Mouse (Mus musculus): ENCODE measurements at regions not wholly inside any gene's neighbourhood (a gene's known extent, or its start where the extent isn't known, plus 50 kb on each side); places are given as distances from the start of the nearest gene placed in this dataset.

GRCm38 (mm10) chr5:46278190-46278589 is 420.8 kb upstream of the Lcorl start:
- no peak overlapping the region for H3K4me2 ChIP-seq (ENCODE audit: low read depth, low read length)
- no peaks in the 10 kb centered on the region for H3K27me3 ChIP-seq (ENCODE audit: control insufficient read depth, insufficient read depth, low read length)
- no peaks in the 10 kb centered on the region for H3K36me3 ChIP-seq (ENCODE audit: control insufficient read depth, insufficient read depth)
- no peak overlapping the region for H3K27ac ChIP-seq (ENCODE audit: low read length)
- H3K9me3 ChIP-seq (replicated peaks; ENCODE audit: control insufficient read depth, low read length), result no peaks in the 10 kb centered on the region
- H3K4me1 ChIP-seq (ENCODE audit: control insufficient read depth, insufficient read depth, low read length), result no peaks in the 10 kb centered on the region
- no peak overlapping the region for H3K4me3 ChIP-seq (ENCODE audit: low read length)
- no peak for ATAC-seq (replicated peaks; ENCODE audit: extremely low read depth, insufficient read depth, low FRiP score)
- no peak overlapping the region for H3K9ac ChIP-seq (ENCODE audit: low read length)

- no peak overlapping the region for H3K27ac ChIP-seq (ENCODE audit: low read length)
- no peaks in the 10 kb centered on the region for H3K4me1 ChIP-seq (ENCODE audit: control insufficient read depth, insufficient read depth, low read length)
- H3K27me3 ChIP-seq (ENCODE audit: control insufficient read depth, insufficient read depth, low read length), result no peaks in the 10 kb centered on the region
- no peak overlapping the region for H3K9ac ChIP-seq (ENCODE audit: low read length)
- WGBS, result 71% methylated on average over 6 of the region's 6 CpGs
- H3K9me3 ChIP-seq (replicated peaks; ENCODE audit: control insufficient read depth, low read length), result no peaks in the 10 kb centered on the region
- ATAC-seq (replicated peaks; ENCODE audit: extremely low read depth, insufficient read depth, low FRiP score), result no peak
- no peak overlapping the region for H3K4me2 ChIP-seq (ENCODE audit: low read depth, low read length)
- no peak overlapping the region for H3K4me3 ChIP-seq (ENCODE audit: low read length)
- no peaks in the 10 kb centered on the region for H3K36me3 ChIP-seq (ENCODE audit: control insufficient read depth, insufficient read depth)
Measured at GRCm38 (mm10) chr5:46256730-46257129, 399.3 kb upstream of the Lcorl start.

GRCm38 (mm10) chr5:46253940-46254339 is 396.5 kb upstream of the Lcorl start:
- Histone ChIP-seq H3K36me3 (ENCODE audit: control insufficient read depth, insufficient read depth) (no peaks in the 10 kb centered on the region), H3K4me3 (ENCODE audit: low read length) (no peak overlapping the region), H3K4me2 (ENCODE audit: low read depth, low read length) (no peak overlapping the region), H3K9me3 (replicated peaks; ENCODE audit: control insufficient read depth, low read length) (no peaks in the 10 kb centered on the region), H3K27me3 (ENCODE audit: control insufficient read depth, insufficient read depth, low read length) (no peaks in the 10 kb centered on the region), H3K4me1 (ENCODE audit: control insufficient read depth, insufficient read depth, low read length) (no peaks in the 10 kb centered on the region), H3K27ac (ENCODE audit: low read length) (no peak overlapping the region), H3K9ac (ENCODE audit: low read length) (no peak overlapping the region)
- no peak for ATAC-seq (replicated peaks; ENCODE audit: extremely low read depth, insufficient read depth, low FRiP score)

- no peak overlapping the region for H3K27ac ChIP-seq (ENCODE audit: low read length)
- H3K9ac ChIP-seq (ENCODE audit: low read length), result no peak overlapping the region
- ATAC-seq (replicated peaks; ENCODE audit: extremely low read depth, insufficient read depth, low FRiP score), result no peak
- no peak overlapping the region for H3K4me3 ChIP-seq (ENCODE audit: low read length)
- no peaks in the 10 kb centered on the region for H3K9me3 ChIP-seq (replicated peaks; ENCODE audit: control insufficient read depth, low read length)
- H3K4me2 ChIP-seq (ENCODE audit: low read depth, low read length), result no peak overlapping the region
- no peaks in the 10 kb centered on the region for H3K27me3 ChIP-seq (ENCODE audit: control insufficient read depth, insufficient read depth, low read length)
- WGBS, result 71% methylated on average over 5 of the region's 5 CpGs
- H3K4me1 ChIP-seq (ENCODE audit: control insufficient read depth, insufficient read depth, low read length), result no peaks in the 10 kb centered on the region
- H3K36me3 ChIP-seq (ENCODE audit: control insufficient read depth, insufficient read depth), result no peaks in the 10 kb centered on the region
Measured at GRCm38 (mm10) chr5:46235364-46236067, 378.1 kb upstream of the Lcorl start.

- Histone ChIP-seq H3K27me3 (ENCODE audit: control insufficient read depth, insufficient read depth, low read length) (no peaks in the 10 kb centered on the region), H3K4me3 (ENCODE audit: low read length) (no peak overlapping the region), H3K27ac (ENCODE audit: low read length) (no peak overlapping the region), H3K36me3 (ENCODE audit: control insufficient read depth, insufficient read depth) (no peaks in the 10 kb centered on the region), H3K4me1 (ENCODE audit: control insufficient read depth, insufficient read depth, low read length) (no peaks in the 10 kb centered on the region), H3K9me3 (replicated peaks; ENCODE audit: control insufficient read depth, low read length) (no peaks in the 10 kb centered on the region), H3K4me2 (ENCODE audit: low read depth, low read length) (no peak overlapping the region), H3K9ac (ENCODE audit: low read length) (no peak overlapping the region)
- ATAC-seq (replicated peaks; ENCODE audit: extremely low read depth, insufficient read depth, low FRiP score), result no peak
Measured at GRCm38 (mm10) chr5:46232780-46233179, 375.4 kb upstream of the Lcorl start.

GRCm38 (mm10) chr5:46228667-46229066 is 371.3 kb upstream of the Lcorl start:
- Histone ChIP-seq H3K9me3 (replicated peaks; ENCODE audit: control insufficient read depth, low read length) (no peaks in the 10 kb centered on the region), H3K4me2 (ENCODE audit: low read depth, low read length) (no peak overlapping the region), H3K4me1 (ENCODE audit: control insufficient read depth, insufficient read depth, low read length) (no peaks in the 10 kb centered on the region), H3K36me3 (ENCODE audit: control insufficient read depth, insufficient read depth) (no peaks in the 10 kb centered on the region), H3K9ac (ENCODE audit: low read length) (no peak overlapping the region), H3K27me3 (ENCODE audit: control insufficient read depth, insufficient read depth, low read length) (no peaks in the 10 kb centered on the region), H3K4me3 (ENCODE audit: low read length) (no peak overlapping the region), H3K27ac (ENCODE audit: low read length) (no peak overlapping the region)
- 69% methylated on average over 3 of the region's 3 CpGs for WGBS
- no peak for ATAC-seq (replicated peaks; ENCODE audit: extremely low read depth, insufficient read depth, low FRiP score)

- Histone ChIP-seq H3K27me3 (ENCODE audit: control insufficient read depth, insufficient read depth, low read length) (no peaks in the 10 kb centered on the region), H3K9ac (ENCODE audit: low read length) (no peak overlapping the region), H3K27ac (ENCODE audit: low read length) (no peak overlapping the region), H3K9me3 (replicated peaks; ENCODE audit: control insufficient read depth, low read length) (no peaks in the 10 kb centered on the region), H3K4me3 (ENCODE audit: low read length) (no peak overlapping the region), H3K4me1 (ENCODE audit: control insufficient read depth, insufficient read depth, low read length) (peaks cover 6% of the 10 kb centered on the region; the same call in 1 of the 2 replicates), H3K36me3 (ENCODE audit: control insufficient read depth, insufficient read depth) (no peaks in the 10 kb centered on the region), H3K4me2 (ENCODE audit: low read depth, low read length) (no peak overlapping the region)
- ATAC-seq (replicated peaks; ENCODE audit: extremely low read depth, insufficient read depth, low FRiP score), result no peak; the same call in 1 of the 2 replicates
- WGBS, result 58% methylated on average over 4 of the region's 4 CpGs
Measured at GRCm38 (mm10) chr5:46212845-46213468, 355.5 kb upstream of the Lcorl start.

GRCm38 (mm10) chr5:46209076-46209475 is 351.7 kb upstream of the Lcorl start:
- H3K27ac ChIP-seq (ENCODE audit: low read length), result no peak overlapping the region
- H3K9me3 ChIP-seq (replicated peaks; ENCODE audit: control insufficient read depth, low read length), result no peaks in the 10 kb centered on the region
- ATAC-seq (replicated peaks; ENCODE audit: extremely low read depth, insufficient read depth, low FRiP score), result no peak
- no peak overlapping the region for H3K4me2 ChIP-seq (ENCODE audit: low read depth, low read length)
- 27% methylated on average over 2 of the region's 2 CpGs for WGBS
- H3K27me3 ChIP-seq (ENCODE audit: control insufficient read depth, insufficient read depth, low read length), result no peaks in the 10 kb centered on the region
- H3K4me3 ChIP-seq (ENCODE audit: low read length), result no peak overlapping the region
- no peak overlapping the region for H3K9ac ChIP-seq (ENCODE audit: low read length)
- H3K4me1 ChIP-seq (ENCODE audit: control insufficient read depth, insufficient read depth, low read length), result peaks cover 6% of the 10 kb centered on the region; the same call in 1 of the 2 replicates
- H3K36me3 ChIP-seq (ENCODE audit: control insufficient read depth, insufficient read depth), result no peaks in the 10 kb centered on the region

- Histone ChIP-seq H3K27ac (ENCODE audit: low read length) (no peak overlapping the region), H3K4me1 (ENCODE audit: control insufficient read depth, insufficient read depth, low read length) (peaks cover under 1% of the 10 kb centered on the region; the same call in 1 of the 2 replicates), H3K4me2 (ENCODE audit: low read depth, low read length) (no peak overlapping the region), H3K9ac (ENCODE audit: low read length) (no peak overlapping the region), H3K27me3 (ENCODE audit: control insufficient read depth, insufficient read depth, low read length) (no peaks in the 10 kb centered on the region), H3K4me3 (ENCODE audit: low read length) (no peak overlapping the region), H3K36me3 (ENCODE audit: control insufficient read depth, insufficient read depth) (no peaks in the 10 kb centered on the region), H3K9me3 (replicated peaks; ENCODE audit: control insufficient read depth, low read length) (no peaks in the 10 kb centered on the region)
- ATAC-seq (replicated peaks; ENCODE audit: extremely low read depth, insufficient read depth, low FRiP score), result no peak; the same call in 1 of the 2 replicates
- WGBS, result 59% methylated on average over 4 of the region's 4 CpGs
Measured at GRCm38 (mm10) chr5:46203744-46204143, 346.3 kb upstream of the Lcorl start.
